Comparison of ENCODE assay signal across 18 mouse cellular contexts in the genomic region with DNA sequence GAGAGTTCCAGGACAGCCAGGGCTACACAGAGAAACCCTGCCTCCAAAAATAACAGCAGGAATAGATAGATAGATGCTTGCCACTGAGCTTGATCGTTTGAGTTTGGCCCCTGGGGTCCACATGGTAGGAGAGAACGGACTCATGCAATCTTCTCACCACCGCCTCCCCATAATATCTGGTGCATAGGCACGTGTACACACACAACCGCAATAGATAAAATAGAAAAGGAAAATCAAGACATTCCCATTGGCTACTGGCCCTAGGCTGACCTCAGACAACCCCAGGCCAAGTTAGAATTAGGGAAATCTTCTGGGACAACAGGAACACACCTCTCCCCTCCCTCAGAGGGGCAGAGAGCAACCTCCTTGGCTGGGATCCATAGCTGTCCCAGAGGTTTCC. TPM values are rescaled to one million over a fixed set of nuclear protein-coding genes. Genes with fewer than 3 reads are reported as not detected.
"Had no signal": no experiment of that assay in that cellular context is flagged by ENCODE, and none has a peak within 500 bp of the region (broad histone marks: within the 10 kb centered on the region; RNA-seq: fewer than 3 reads in every experiment).

No protein-coding gene starts in this region.

- H3K27me3 ChIP-seq: neural tube, embryonic 15.5 days; stomach, embryonic 15.5 days had no signal

- H3K9ac ChIP-seq: neural tube, embryonic 15.5 days; stomach, embryonic 15.5 days had no signal

- H3K9me3 ChIP-seq: neural tube, embryonic 15.5 days; stomach, embryonic 15.5 days had no signal

- H3K4me3 ChIP-seq: neural tube, embryonic 15.5 days; stomach, embryonic 15.5 days had no signal

- H3K27ac ChIP-seq: neural tube, embryonic 15.5 days; stomach, embryonic 15.5 days; stomach, postnatal 0 days had no signal

- H3K36me3 ChIP-seq: neural tube, embryonic 15.5 days; stomach, embryonic 15.5 days had no signal

- DNase-seq: retina, postnatal 1 day; right cerebral cortex, adult 18-20 months; right cerebral cortex, postnatal 14 days; right cerebral cortex, postnatal 25 days; right cerebral cortex, postnatal 4 days; spleen, adult 18-20 months; thymus, adult 18-20 months had no signal

- H3K4me1 ChIP-seq: neural tube, embryonic 15.5 days; stomach, embryonic 15.5 days had no signal

RNA-seq across cellular contexts. Expression of a gene that starts 11.3 kb away (rescaled TPM):
- total RNA-seq: neutrophil, adult 5-6 weeks had no signal
- polyA plus RNA-seq: neural tube, embryonic 14.5 days; stomach, embryonic 14.5 days; stomach, embryonic 15.5 days; stomach, embryonic 16.5 days; thymus, postnatal 0 days had no signal

RNA-seq across cellular contexts. Expression of a gene that starts 11.4 kb away (rescaled TPM):
- total RNA-seq: neutrophil, adult 5-6 weeks had no signal
- polyA plus RNA-seq: neural tube, embryonic 14.5 days; neural tube, embryonic 15.5 days; small intestine, adult 2 months; spleen, adult 2 months; stomach, embryonic 14.5 days; stomach, embryonic 15.5 days; stomach, embryonic 16.5 days; stomach, postnatal 0 days; urinary bladder, adult 2 months had no signal
